Mouse (Mus musculus) lung, postnatal 0 days (tissue): ENCODE results near the gene Dnaja2.

ENCODE experiments used
- CTCF ChIP-seq: IDR thresholded peaks from 2 replicates; pipeline ENCODE4 v1.5.1; 2016; ENCODE audit warnings: antibody characterized with exemption, mild to moderate bottlenecking
- EP300 ChIP-seq: IDR thresholded peaks from 2 replicates; pipeline ENCODE4 v1.6.1; 2016; ENCODE audit warnings: antibody characterized with exemption, mild to moderate bottlenecking, control low read depth

- TF ChIP-seq CTCF (no peak), EP300 (no peak)
Measured at GRCm38 (mm10) chr8:85488631-85489030, 66.5 kb downstream of the Dnaja2 start.
